Mouse (Mus musculus): ENCODE results near the gene Hhatl.
A peak's percentile ranks its signal among the peaks of the same experiment; 100 is the strongest.

The Hhatl gene

GRCm38 (mm10) chr9:121791757-121792521 lies at the start of gene Hhatl:
Hhatl (minus strand) TSS chr9:121792507.
- no peak for DNase-seq (ENCODE audit: low spot score in 2 of 2)

- DNase-seq (ENCODE audit: low spot score in 2 of 2), result no peak
These were observed 47.3 kb upstream of the Hhatl start for GRCm38 (mm10) chr9:121839622-121839965.

- DNase-seq (ENCODE audit: low spot score in 2 of 2), result peak; percentile 48 to 61
These were observed 46.7 kb upstream of the Hhatl start, which contains the start of gene Ccdc13 for GRCm38 (mm10) chr9:121838829-121839621. Ccdc13 (minus strand) TSS chr9:121839461.

GRCm38 (mm10) chr9:121838008-121838407 lies 45.7 kb upstream of the Hhatl start:
- DNase-seq (ENCODE audit: low spot score in 2 of 2), result no peak

GRCm38 (mm10) chr9:121833825-121834224 lies 41.5 kb upstream of the Hhatl start:
- DNase-seq (ENCODE audit: low spot score in 2 of 2), result no peak

GRCm38 (mm10) chr9:121830956-121831293 lies 38.6 kb upstream of the Hhatl start:
- peak; percentile 60 to 74 for DNase-seq (ENCODE audit: low spot score in 2 of 2)

GRCm38 (mm10) chr9:121830243-121830955 lies 38.1 kb upstream of the Hhatl start:
- peak in 1 of 2 experiments; percentile 30 for DNase-seq (ENCODE audit: low spot score in 2 of 2)

GRCm38 (mm10) chr9:121829270-121829992 lies 37.1 kb upstream of the Hhatl start:
- no peak for DNase-seq (ENCODE audit: low spot score in 2 of 2)

- DNase-seq (ENCODE audit: low spot score in 2 of 2), result no peak
These were observed 36.0 kb upstream of the Hhatl start for GRCm38 (mm10) chr9:121828314-121828713.

GRCm38 (mm10) chr9:121826356-121826755 lies 34.0 kb upstream of the Hhatl start:
- DNase-seq (ENCODE audit: low spot score in 2 of 2), result no peak

- DNase-seq (ENCODE audit: low spot score in 2 of 2), result no peak
These were observed 31.7 kb upstream of the Hhatl start for GRCm38 (mm10) chr9:121823991-121824390.

- no peak for DNase-seq (ENCODE audit: low spot score in 2 of 2)
These were observed 30.7 kb upstream of the Hhatl start for GRCm38 (mm10) chr9:121823051-121823450.

GRCm38 (mm10) chr9:121822585-121822991 lies 30.3 kb upstream of the Hhatl start:
- DNase-seq (ENCODE audit: low spot score in 2 of 2), result no peak

GRCm38 (mm10) chr9:121820765-121821164 lies 28.5 kb upstream of the Hhatl start:
- DNase-seq (ENCODE audit: low spot score in 2 of 2), result no peak

- DNase-seq (ENCODE audit: low spot score in 2 of 2), result peak in 1 of 2 experiments; percentile 13
These were observed 27.6 kb upstream of the Hhatl start for GRCm38 (mm10) chr9:121819771-121820471.

- DNase-seq (ENCODE audit: low spot score in 2 of 2), result peak; percentile 15 to 56
These were observed 26.9 kb upstream of the Hhatl start for GRCm38 (mm10) chr9:121819073-121819770.

- DNase-seq (ENCODE audit: low spot score in 2 of 2), result no peak
These were observed 22.9 kb upstream of the Hhatl start for GRCm38 (mm10) chr9:121815183-121815582.

- no peak for DNase-seq (ENCODE audit: low spot score in 2 of 2)
These were observed 17.9 kb upstream of the Hhatl start for GRCm38 (mm10) chr9:121810081-121810821.

GRCm38 (mm10) chr9:121808511-121808910 lies 16.2 kb upstream of the Hhatl start:
- DNase-seq (ENCODE audit: low spot score in 2 of 2), result no peak

GRCm38 (mm10) chr9:121807947-121808346 lies 15.6 kb upstream of the Hhatl start:
- DNase-seq (ENCODE audit: low spot score in 2 of 2), result no peak

All from urinary bladder, postnatal 36 days (tissue).